Mouse (Mus musculus): ENCODE data around the gene Icam1. TPM values are rescaled to one million over a fixed set of nuclear protein-coding genes. Genes with fewer than 3 reads are reported as not detected.
"Not testable (repeated sequence)": the region's sequence is repeated elsewhere in the genome, so short reads cannot be mapped to it uniquely, and the experiment has no call there.

The Icam1 gene
- polyA plus RNA-seq, 1 experiment: 0.11 TPM

DNA sequence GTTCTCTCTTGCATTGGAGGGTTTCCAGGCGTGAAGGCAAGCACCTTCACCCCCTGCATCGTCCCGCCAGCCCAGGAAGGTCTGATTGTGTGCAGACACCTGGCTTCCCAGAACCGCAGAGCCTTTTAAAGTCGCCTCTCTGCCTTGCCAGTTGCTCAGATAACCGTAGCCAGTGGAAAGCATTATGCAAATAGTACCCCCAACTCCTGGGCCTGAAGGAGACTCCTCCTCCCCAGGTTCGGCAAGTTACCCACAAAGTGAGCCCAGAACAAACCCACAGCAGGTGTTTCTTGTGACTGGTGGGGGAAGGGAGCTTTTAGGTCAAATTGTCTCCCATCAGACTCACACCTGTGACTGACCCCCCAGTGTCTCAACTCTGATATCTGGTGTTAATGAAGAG lies 27.8 kb upstream of the Icam1 start:
- Histone ChIP-seq H3K27me3 (ENCODE audit: control insufficient read depth) (no peaks in the 10 kb centered on the region; the same call in none of the 2 replicates), H3K4me3 (replicated peaks) (no peak overlapping the region), H3K36me3 (ENCODE audit: control insufficient read depth) (no peaks in the 10 kb centered on the region), H3K4me1 (ENCODE audit: control insufficient read depth) (peaks cover 3% of the 10 kb centered on the region), H3K9me3 (ENCODE audit: control insufficient read depth, low read length) (no peaks in the 10 kb centered on the region)
- TF ChIP-seq GATA1 (IDR thresholded peaks at IDR 0.05; ENCODE audit: low read length): no peak
- TF ChIP-seq TAL1 (IDR thresholded peaks at IDR 0.05; ENCODE audit: low read length): no peak

DNA sequence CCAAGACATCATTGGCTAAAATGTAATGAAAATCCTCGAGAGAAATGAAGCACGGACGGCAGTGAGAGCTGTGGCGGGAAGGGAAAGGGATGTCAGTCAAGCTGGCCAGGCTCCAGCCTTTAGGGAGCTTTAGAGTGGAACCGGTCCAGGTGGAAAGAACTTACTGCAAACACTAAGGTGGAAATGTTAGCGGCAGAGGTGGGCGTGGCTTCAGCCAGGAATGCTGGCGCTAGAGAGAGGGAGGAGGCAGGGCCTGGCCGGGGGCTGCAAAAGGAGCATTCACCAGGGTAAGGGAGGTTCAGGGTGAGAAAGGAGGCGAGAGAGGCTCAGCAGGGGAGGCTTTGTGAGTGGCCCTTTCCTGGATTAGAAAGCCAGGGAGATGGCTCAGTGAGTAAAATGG lies 24.9 kb upstream of the Icam1 start:
- Histone ChIP-seq H3K9me3 (ENCODE audit: control insufficient read depth, low read length) (no peaks in the 10 kb centered on the region), H3K4me3 (replicated peaks) (no peak overlapping the region), H3K4me1 (ENCODE audit: control insufficient read depth) (peaks cover 6% of the 10 kb centered on the region), H3K36me3 (ENCODE audit: control insufficient read depth) (no peaks in the 10 kb centered on the region), H3K27me3 (ENCODE audit: control insufficient read depth) (no peaks in the 10 kb centered on the region; the same call in none of the 2 replicates)
- TF ChIP-seq GATA1 (IDR thresholded peaks at IDR 0.05; ENCODE audit: low read length) (no peak), TAL1 (IDR thresholded peaks at IDR 0.05; ENCODE audit: low read length) (no peak)

DNA sequence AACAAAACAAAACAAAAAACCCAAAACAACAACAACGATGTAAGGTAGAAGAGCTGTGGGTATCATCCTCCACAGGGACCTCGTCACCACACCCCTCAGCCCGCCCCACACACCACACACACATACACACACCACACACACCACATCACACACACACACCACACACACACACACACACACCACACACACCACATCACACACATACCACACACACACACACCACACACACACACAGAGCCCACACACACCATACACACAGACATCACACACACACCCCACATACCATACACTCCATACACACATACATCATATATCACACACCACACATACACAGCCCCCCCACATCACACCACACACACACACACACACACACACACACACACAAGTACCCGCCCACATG lies 24.2 kb upstream of the Icam1 start:
- TF ChIP-seq TAL1 (IDR thresholded peaks at IDR 0.05; ENCODE audit: low read length): no peak
- no peak for TF ChIP-seq GATA1 (IDR thresholded peaks at IDR 0.05; ENCODE audit: low read length)

DNA sequence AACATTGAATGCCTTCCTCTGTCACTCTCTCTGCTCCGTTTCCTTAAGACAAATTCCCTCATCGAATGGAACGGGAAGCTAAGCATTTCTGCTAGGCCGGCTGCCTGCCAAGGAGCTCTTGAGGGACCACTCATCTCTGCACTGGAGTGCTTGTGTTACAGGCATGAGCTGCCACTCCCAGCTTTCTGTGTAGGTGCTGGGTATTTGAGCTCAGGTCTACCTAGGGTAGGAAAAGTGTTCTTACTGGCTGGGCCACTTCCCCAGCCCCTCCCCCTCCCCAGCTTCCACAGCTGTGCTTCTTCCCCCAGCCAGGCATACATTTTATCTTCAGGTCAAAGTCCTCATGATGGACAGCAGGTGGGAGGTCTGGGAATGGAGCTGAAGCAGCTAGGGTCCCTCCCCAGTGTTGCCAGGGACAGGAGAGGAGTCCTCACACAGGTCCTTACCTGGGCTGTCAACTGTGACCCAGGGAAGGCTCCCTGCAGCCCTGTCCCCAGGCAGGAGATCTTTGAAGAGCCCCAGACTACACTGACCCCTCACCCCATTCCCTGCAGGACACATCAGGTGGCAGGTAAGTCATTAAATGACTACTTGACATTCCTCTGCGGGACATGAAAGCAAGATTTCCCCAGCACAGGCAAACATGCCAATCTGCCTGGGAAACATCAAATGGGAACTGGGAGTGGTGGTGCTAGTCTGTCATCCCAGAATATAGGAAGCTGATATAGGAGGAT lies 22.5 kb upstream of the Icam1 start:
- Histone ChIP-seq H3K4me3 (replicated peaks) (no peak overlapping the region), H3K36me3 (ENCODE audit: control insufficient read depth) (no peaks in the 10 kb centered on the region), H3K4me1 (ENCODE audit: control insufficient read depth) (peaks cover 23% of the 10 kb centered on the region), H3K9me3 (ENCODE audit: control insufficient read depth, low read length) (no peaks in the 10 kb centered on the region), H3K27me3 (ENCODE audit: control insufficient read depth) (no peaks in the 10 kb centered on the region)
- TF ChIP-seq TAL1 (IDR thresholded peaks at IDR 0.05; ENCODE audit: low read length) (no peak), GATA1 (IDR thresholded peaks at IDR 0.05; ENCODE audit: low read length) (no peak)

More for the DNA sequence above, 24.2 kb upstream of the Icam1 start:
- Histone ChIP-seq H3K4me3 (replicated peaks) (no peak overlapping the region), H3K4me1 (ENCODE audit: control insufficient read depth) (peaks cover 6% of the 10 kb centered on the region), H3K27me3 (ENCODE audit: control insufficient read depth) (no peaks in the 10 kb centered on the region; the same call in none of the 2 replicates), H3K9me3 (ENCODE audit: control insufficient read depth, low read length) (no peaks in the 10 kb centered on the region), H3K36me3 (ENCODE audit: control insufficient read depth) (no peaks in the 10 kb centered on the region)

DNA sequence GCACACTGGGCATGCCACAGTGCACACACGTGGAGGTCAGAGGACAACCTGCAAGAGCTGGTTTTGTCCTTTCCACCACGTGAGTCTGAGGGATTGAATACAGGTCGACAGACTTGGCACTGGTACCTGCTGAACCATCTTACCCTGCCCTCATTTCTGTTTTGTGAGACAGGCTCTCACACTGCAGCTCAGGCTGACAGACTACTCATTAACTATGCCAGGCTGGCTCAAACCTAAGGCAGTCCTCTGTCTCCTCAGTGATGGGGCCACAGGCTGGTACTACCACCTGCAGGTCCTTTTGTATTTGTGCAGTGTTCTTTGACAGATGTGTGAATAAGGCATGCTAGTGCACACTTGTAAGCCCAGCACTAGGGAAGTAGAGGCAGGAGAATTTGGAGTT lies 20.7 kb upstream of the Icam1 start:
- no peaks in the 10 kb centered on the region for H3K9me3 ChIP-seq (ENCODE audit: control insufficient read depth, low read length)
- H3K27me3 ChIP-seq (ENCODE audit: control insufficient read depth): no peaks in the 10 kb centered on the region
- H3K36me3 ChIP-seq (ENCODE audit: control insufficient read depth): no peaks in the 10 kb centered on the region
- H3K4me1 ChIP-seq (ENCODE audit: control insufficient read depth): peaks cover 30% of the 10 kb centered on the region
- TF ChIP-seq GATA1 (IDR thresholded peaks at IDR 0.05; ENCODE audit: low read length): no peak
- no peak for TF ChIP-seq TAL1 (IDR thresholded peaks at IDR 0.05; ENCODE audit: low read length)
- H3K4me3 ChIP-seq (replicated peaks): no peak overlapping the region

DNA sequence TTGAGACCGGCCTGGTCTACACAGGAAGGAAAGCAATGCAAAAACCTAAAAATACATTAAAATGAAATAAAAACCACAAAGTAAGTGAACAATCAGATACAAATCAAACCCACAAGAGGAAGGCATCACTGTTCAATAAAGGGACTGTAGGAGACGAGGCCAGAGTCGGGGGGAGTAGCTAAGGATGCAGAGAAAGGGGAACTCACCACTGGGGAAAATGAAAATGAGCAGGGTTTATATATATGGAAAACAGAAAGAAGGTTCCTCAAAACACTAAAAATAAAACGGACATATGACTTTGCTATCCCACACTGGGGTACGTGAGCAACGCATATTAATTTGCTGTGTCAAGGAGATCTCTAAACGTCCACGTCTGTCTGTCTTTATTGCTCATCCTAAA lies 18.7 kb upstream of the Icam1 start:
- no peaks in the 10 kb centered on the region for H3K27me3 ChIP-seq (ENCODE audit: control insufficient read depth)
- TF ChIP-seq GATA1 (IDR thresholded peaks at IDR 0.05; ENCODE audit: low read length): no peak
- TF ChIP-seq TAL1 (IDR thresholded peaks at IDR 0.05; ENCODE audit: low read length): no peak
- peaks cover 36% of the 10 kb centered on the region for H3K4me1 ChIP-seq (ENCODE audit: control insufficient read depth)
- H3K36me3 ChIP-seq (ENCODE audit: control insufficient read depth): no peaks in the 10 kb centered on the region
- no peak overlapping the region for H3K4me3 ChIP-seq (replicated peaks)
- no peaks in the 10 kb centered on the region for H3K9me3 ChIP-seq (ENCODE audit: control insufficient read depth, low read length)

DNA sequence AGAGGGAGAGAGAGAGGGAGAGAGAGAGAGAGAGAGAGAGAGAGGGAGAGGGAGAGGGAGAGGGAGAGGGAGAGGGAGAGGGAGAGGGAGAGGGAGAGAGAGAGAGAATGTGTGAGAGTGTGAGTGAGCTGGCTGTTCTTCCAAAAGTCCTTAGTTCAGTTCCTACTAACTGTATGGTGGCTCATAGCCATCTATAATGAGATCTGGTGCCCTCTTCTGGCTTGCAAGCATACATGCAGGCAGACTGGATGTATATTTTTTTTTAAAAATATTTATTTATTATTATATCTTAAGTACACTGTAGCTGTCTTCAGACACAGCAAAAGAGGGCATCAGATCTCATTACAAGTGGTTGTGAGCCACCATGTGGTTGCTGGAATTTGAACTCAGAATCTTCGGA lies 17.4 kb upstream of the Icam1 start:
- not testable (repeated sequence) for H3K9me3 ChIP-seq (ENCODE audit: control insufficient read depth, low read length); H3K4me3 ChIP-seq (replicated peaks); H3K36me3 ChIP-seq (ENCODE audit: control insufficient read depth); H3K27me3 ChIP-seq (ENCODE audit: control insufficient read depth)
- peaks cover 43% of the 10 kb centered on the region for H3K4me1 ChIP-seq (ENCODE audit: control insufficient read depth)

DNA sequence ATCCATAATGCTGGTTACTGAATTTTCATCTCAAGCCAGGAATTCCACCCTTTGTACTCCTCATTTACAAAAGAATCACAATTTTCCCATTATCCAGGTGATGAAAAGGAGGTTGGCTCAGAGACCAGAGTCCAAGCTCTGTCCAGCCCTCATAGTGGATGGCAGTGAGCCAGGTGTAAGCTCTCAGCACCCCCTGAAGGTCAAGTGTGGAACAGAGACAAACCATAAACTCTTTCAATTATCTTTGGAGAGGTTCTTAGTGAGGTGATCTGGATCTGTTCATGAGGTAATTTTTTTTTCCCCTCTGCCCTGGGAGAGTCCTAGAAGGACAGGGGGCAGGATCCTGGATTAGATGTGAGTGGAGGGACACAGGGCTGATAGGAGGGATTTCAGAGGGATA lies 15.0 kb upstream of the Icam1 start:
- no peaks in the 10 kb centered on the region for H3K9me3 ChIP-seq (ENCODE audit: control insufficient read depth, low read length)
- TF ChIP-seq TAL1 (IDR thresholded peaks at IDR 0.05; ENCODE audit: low read length) (no peak), GATA1 (IDR thresholded peaks at IDR 0.05; ENCODE audit: low read length) (no peak)
- peaks cover 15% of the 10 kb centered on the region for H3K36me3 ChIP-seq (ENCODE audit: control insufficient read depth)
- H3K4me1 ChIP-seq (ENCODE audit: control insufficient read depth): peaks cover 59% of the 10 kb centered on the region
- H3K4me3 ChIP-seq (replicated peaks): no peak overlapping the region
- H3K27me3 ChIP-seq (ENCODE audit: control insufficient read depth): no peaks in the 10 kb centered on the region

DNA sequence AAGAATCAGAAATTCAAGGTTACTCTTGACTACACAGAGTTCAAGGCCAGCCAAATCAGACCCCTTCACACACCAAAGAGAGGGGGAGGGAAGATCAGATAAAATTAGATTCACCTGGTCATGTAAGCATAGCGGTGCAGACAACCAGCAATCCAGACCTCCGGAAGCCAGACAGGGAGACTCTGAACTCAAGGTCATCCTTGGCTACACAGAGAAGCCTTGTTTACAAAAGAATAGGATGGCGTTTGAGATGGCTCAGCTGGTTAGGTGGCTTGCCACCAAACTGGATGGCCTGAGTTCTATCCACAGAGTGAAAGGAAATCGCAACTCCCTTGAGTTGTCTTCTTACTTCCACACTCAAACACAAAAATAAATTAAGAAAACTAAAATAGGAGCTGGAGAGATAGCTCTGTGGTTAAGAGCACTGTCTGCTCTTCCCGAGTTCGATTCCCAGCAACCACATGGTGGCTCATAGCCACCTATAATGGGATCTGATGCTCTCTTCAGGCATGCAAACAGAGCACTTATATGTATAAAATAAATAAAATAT lies 14.1 kb upstream of the Icam1 start:
- TF ChIP-seq GATA1 (IDR thresholded peaks at IDR 0.05; ENCODE audit: low read length) (no peak), TAL1 (IDR thresholded peaks at IDR 0.05; ENCODE audit: low read length) (no peak)
- H3K36me3 ChIP-seq (ENCODE audit: control insufficient read depth): peaks cover 23% of the 10 kb centered on the region
- no peaks in the 10 kb centered on the region for H3K27me3 ChIP-seq (ENCODE audit: control insufficient read depth)
- H3K9me3 ChIP-seq (ENCODE audit: control insufficient read depth, low read length): no peaks in the 10 kb centered on the region
- H3K4me3 ChIP-seq (replicated peaks): peak overlapping the region; percentile 87
- peaks cover 62% of the 10 kb centered on the region for H3K4me1 ChIP-seq (ENCODE audit: control insufficient read depth)

DNA sequence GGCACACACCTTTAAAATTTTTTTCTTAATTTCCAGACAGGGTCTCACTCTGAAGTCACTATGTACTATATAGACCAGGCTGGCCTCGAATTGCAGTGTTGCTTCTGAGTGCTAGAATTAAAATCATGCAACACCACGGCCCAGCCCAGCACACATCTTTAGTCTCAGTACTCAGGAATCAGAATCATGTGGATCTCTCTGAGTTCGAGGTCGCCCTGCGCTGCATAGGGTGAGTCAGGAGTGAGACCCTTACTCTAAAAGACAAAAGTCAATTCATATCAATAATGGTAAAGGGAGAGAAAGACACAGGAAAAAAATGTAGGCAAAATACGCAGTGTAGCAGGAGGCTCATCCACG lies 13.5 kb upstream of the Icam1 start:
- Histone ChIP-seq H3K9me3 (ENCODE audit: control insufficient read depth, low read length) (no peaks in the 10 kb centered on the region), H3K4me1 (ENCODE audit: control insufficient read depth) (peaks cover 59% of the 10 kb centered on the region), H3K27me3 (ENCODE audit: control insufficient read depth) (no peaks in the 10 kb centered on the region), H3K36me3 (ENCODE audit: control insufficient read depth) (peaks cover 28% of the 10 kb centered on the region), H3K4me3 (replicated peaks) (peak overlapping the region; percentile 87)
- TF ChIP-seq TAL1 (IDR thresholded peaks at IDR 0.05; ENCODE audit: low read length): no peak
- TF ChIP-seq GATA1 (IDR thresholded peaks at IDR 0.05; ENCODE audit: low read length): no peak

Data from erythroblast, embryonic 14.5 days (primary cell).